Mouse (Mus musculus): ENCODE measurements around the gene Fam204a.

Fam204a gene

GRCm38 (mm10) chr19:60160611-60161274 lies 65.8 kb downstream of the Fam204a start:
- DNase-seq (ENCODE audit: low spot score) = no peak

GRCm38 (mm10) chr19:60159827-60160226 lies 66.7 kb downstream of the Fam204a start:
- DNase-seq (ENCODE audit: low spot score) = no peak

DNA sequence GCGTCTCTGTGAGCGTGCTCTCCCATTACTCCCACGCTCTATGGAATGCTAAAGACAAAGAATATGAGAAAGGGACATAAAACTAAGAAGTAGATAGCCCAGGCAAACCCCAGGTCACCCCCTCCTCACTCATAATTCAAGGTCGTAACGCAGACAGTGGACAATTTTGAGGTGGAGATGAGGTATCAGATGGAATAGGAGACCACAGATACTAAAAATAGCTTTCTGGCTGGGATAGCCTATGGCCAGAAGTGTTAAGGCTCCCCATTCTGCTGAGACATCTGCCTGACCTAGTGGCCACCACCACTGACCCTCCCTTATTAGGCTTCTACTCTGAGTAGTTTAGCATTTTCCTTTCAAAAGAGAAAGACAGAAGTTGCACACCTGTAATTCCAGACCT lies 71.2 kb downstream of the Fam204a start:
- no peak for DNase-seq (ENCODE audit: low spot score)

DNA sequence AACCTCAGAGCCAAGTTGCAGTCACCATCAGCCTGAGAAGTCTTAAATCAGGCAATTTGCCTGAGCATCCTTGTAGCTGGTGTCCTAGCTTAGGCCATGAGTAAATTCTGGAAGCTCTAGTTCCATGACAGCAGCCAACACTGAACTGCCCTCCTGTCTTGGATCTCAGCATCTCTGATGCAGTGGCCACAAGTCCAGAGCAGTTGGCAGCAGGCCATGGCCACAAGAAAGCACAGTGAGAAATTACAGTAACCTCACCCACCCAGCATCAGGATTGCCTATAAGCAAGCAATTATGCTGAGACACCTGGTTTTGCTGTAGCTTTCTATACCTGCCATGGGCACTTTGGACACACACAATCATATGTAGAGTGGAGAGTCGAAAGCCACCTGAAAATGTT lies 73.4 kb downstream of the Fam204a start:
- DNase-seq (ENCODE audit: low spot score) = no peak

- DNase-seq (ENCODE audit: low spot score) = no peak
These were observed 76.4 kb downstream of the Fam204a start for GRCm38 (mm10) chr19:60150056-60150455.

GRCm38 (mm10) chr19:60149078-60149960 lies 77.2 kb downstream of the Fam204a start:
- no peak for DNase-seq (ENCODE audit: low spot score)
